Mouse (Mus musculus) heart, adult 8-10 months (tissue): ENCODE measurements around the gene Gja5. TPM values are rescaled to one million over a fixed set of nuclear protein-coding genes. Genes with fewer than 3 reads are reported as not detected.
"Not testable (repeated sequence)": the region's sequence is repeated elsewhere in the genome, so short reads cannot be mapped to it uniquely, and the experiment has no call there.

Source experiments
- DNase-seq: peaks from one replicate; pipeline ENCODE4 v3.0.0; 2022; ENCODE audit warnings: low spot score
- total RNA-seq, 4 experiments: library from RNA; stranded (reverse); gene quantifications; 2 replicates each; pipeline ENCODE4 v1.2.4; 2022

Gene Gja5
- total RNA-seq, 4 experiments from 2014 or later: 16.6 to 20.9 (median 17.2) TPM

DNA sequence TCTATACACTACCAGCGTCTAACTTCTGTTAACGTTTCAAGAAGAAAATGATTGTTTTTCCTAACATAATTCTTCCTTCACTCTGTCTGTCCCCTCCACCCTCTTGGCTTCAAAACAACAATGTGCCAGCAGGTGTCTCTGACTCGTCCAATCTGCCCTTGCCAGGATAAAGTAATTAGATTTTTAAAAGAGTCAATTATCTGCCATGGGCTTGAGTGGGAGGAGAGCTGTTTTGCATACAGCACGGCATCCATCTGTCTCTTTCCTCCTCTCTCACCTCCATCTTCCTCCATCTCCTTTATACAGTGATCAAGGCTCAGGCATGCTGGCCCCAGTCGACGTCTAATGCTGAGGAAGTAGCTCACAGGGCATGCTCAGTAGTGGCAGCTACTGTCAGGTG, 132.6 kb downstream of the Gja5 start:
- no peak for DNase-seq

DNA sequence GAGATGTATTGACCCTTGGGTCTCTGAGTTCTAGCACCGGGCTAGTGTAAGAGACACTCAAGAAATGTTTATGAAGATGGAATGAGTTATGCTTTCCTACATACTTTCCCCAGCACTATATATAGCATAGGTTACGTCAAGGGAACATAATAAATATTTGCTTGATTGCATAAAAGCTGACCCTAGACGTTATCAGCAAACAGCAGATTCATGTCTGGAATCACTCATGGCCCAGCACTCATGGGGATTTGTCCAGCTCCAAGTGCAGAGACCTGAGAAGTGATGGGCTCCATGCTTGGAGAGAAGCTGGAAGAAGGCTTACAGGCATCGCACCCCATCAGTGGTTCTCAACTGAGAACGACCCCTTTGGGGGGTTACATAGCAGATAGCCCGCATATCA, 135.2 kb downstream of the Gja5 start:
- no peak for DNase-seq

DNA sequence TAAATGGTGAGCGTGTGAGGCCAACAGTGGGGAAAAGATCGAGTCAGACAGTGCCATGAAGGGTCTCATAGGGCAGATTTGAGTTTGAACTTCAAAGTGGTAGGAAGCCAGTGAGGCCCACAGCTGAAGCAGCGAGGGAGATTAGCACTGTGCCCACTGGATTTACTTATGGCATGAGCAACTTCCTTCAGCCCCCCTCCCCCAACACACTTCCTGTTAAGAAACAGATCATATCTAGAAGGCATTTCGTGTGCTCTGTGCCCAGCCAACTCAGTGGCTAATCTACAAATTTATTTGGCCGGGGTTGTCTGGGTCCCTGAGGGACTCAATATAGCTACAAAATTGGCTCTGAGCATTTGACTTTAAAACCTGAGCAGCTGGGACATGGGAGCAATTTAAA, 139.7 kb downstream of the Gja5 start:
- DNase-seq: no peak

DNA sequence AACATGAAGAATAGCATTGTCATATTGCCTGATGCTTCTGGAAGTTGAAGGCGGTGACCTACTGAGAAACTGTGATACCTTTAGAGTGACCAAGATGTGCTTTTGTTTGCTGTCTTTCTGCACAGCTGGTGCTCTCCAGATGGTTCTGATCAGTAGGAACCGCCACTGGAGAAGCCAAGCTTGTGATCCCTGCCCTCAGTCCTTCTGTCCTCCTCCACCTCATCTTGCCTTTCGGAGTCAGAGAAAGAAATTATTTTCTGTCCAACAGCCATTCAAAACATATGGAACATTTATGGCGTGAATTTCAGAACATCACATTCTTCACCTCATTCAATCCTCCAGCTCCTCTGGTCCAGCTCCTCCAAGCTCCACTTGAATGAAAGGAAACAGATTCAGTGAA, 143.3 kb downstream of the Gja5 start:
- no peak for DNase-seq

DNA sequence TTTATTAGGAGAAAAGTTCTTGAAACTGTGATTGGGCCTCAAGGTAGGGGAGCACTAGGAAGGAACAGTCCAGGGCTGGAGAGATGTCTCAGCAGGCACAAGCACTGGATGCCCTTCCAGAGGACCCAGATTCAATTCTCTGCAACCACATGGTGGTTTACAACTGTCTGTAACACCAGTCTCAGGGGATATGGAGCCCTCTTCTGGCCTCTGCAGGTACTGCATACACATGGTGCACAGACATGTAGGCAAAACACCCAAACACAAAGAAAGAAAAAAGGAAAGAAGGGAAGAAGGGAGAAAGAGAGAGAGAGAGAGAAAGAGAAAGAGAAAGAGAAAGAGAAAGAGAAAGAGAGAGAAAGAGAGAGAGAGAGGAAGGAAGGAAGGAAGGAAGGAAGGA, 143.9 kb downstream of the Gja5 start:
- DNase-seq: no peak

DNA sequence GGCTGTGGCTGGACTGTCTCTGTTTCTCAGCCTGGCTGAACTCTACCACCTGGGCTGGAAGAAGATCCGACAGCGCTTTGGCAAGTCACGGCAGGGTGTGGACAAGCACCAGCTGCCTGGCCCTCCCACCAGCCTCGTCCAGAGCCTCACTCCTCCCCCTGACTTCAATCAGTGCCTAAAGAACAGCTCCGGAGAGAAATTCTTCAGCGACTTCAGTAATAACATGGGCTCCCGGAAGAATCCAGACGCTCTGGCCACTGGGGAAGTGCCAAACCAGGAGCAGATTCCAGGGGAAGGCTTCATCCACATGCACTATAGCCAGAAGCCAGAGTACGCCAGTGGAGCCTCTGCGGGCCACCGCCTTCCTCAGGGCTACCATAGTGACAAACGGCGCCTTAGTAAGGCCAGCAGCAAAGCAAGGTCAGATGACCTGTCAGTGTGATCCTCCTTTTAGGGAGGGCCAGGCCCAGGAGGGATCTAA, 146.8 kb downstream of the Gja5 start:
- DNase-seq: no peak

DNA sequence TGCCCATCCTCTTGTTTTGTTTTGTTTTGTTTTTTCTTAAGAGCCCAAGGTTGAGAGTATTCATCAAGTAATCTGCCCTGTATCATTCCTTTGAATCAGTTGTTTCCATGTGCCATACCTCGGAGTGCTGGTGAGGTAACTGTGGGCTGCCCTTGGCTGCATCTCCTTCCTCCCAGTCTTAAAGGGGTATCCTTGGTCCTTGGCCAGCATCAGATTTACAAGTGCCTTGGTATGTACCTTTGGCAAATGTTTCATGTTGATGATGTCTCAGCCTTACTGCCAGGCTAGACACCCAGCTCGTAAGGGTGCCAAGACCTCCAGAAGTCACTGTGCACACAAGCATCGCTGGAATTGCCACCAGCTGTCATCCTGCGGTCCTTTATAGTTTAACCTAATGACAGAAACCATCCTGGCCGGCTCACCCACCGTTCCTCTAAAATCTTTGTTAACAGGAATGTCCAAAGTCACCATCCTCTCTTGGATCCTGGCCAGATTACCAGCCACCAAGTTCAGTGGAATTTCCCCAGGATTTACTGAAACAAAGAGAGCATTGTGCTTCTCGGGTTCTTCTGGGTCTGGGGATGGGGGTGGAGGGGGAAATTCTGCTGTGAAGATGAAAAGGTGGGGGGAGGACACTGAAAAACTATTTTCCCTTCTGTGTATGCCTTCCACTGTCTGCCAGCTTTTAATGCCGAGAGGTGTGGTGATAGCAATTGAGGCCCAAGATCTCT, 147.7 kb downstream of the Gja5 start:
- DNase-seq: no peak

DNA sequence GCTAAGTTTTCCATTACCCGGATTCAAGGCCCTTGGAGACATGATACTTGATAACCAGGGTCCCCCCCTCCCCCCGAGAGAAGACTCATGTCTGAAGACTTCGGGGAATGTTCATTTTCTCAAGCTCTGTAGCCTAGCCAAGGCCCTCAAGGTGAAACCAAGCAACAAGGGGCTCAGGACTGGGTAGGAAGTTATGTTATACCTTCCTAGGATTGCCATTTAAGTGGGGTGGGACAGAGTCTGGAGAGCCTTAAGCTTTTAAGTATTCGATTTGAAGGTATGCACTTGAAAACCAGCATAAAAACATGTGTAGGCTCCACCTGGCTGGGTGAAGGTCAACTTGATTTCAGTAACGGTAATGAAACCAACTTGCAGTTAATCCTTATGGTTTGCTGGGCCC, 154.2 kb downstream of the Gja5 start:
- DNase-seq: no peak

DNA sequence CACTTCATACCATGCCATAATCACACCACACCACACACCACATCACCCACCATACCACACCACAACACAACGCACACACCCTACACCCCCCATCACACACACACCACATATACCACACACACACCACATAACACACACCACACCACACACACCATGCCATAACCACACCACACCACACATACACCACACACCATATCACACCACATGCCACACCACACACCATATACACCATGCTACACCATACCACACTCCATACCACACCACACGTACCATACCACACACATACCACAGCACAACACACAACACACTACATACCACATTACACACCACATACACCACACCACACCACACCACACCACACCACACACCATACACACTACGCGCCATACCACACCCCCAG, 155.6 kb downstream of the Gja5 start:
- no peak for DNase-seq

DNA sequence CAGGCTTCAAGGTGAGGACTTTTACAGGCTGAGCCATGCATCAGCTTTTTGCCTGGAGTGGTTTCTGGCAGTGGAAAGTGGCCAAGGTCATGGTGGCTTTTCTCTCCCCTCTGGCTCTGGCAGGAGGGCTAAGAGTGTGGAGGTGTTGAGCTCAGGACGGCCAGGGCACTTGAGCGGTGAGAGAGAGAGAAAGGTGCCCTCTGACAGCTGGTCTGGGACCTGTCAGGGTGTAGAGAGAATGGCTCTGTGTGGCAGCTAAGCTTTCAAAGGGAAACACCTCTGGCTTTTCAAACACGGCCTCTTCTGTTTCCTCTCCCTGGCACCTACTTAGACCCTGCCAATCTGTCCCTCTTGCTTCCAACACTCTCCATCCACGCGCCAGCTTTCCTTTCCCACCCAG, 158.3 kb downstream of the Gja5 start:
- DNase-seq: peak; percentile 47

DNA sequence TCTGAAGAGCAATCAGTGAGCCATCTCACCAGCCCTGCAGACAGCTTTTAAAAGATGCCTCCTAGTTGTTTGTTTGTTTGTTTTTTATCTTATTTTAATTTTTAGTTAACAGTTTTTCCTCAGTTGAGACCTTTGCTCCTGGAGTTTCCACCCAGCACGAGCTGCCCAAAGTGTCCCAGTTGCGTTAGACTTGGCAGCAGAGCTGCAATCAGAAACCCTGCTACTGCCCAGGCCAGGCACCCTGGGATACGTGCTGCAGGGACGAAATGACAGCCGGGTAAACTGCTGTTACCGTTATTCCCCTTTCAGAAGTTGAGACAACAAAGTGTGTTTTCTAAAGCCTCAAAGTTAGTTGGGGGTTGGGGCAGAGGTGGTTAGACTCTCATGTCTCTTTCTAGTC, 159.6 kb downstream of the Gja5 start:
- no peak for DNase-seq

DNA sequence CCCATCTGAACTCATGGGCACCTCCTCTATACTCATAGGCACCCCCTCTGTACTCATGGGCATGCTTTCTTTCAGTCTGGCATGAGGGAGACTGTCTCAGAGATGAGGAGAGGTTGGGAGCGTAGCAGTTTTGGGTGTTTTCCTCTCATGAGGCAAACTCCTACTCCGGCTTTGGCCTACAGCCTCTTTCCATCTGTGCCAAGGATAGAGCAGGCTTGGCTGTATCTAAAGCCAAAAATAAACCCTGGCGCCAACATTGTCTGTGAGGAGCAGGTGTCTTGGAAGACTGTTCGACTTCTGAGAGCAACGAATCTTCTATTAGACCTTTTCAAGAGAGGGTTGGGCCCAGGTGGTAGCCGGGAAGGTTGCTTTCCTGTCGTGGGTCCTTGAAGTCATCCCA, 165.1 kb downstream of the Gja5 start:
- not testable (repeated sequence) for DNase-seq

DNA sequence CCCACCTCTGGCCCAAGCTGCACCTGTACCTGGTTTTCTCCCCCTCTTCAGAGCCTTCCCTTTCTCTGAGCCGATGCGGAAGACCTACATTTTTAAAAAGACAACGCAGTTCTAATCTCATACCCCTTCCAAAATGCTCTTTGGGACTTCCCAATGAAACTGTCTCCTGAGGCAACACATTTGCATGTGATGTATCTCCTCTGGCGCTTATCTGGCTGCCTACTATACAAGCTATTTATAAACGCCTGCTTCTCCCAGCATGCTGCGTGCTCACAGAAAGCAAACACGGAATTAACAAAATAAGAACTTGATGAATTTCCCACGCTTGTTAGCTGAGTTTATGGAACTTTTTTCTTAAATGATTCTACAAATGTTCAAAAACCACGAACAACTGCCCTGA, 167.4 kb downstream of the Gja5 start:
- not testable (repeated sequence) for DNase-seq

DNA sequence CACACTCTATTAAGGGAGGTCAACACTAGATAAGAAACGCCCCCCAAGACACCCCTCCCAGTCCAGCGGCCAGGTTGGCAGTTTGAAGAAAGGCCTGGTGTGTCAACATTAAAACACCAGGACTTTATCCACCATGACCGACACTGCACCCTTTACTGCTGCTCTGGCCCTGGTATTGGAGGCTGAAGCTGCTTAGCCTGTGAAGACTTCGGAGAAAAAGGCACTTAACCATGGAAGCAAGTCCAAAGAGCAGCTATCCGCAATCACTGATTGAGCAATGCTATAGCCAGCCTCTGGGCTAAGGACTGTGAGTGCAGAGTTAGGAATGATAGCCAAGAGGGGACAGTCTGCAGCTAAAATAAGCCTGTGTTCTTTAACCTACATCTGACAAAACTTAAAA, 167.9 kb downstream of the Gja5 start:
- not testable (repeated sequence) for DNase-seq

DNA sequence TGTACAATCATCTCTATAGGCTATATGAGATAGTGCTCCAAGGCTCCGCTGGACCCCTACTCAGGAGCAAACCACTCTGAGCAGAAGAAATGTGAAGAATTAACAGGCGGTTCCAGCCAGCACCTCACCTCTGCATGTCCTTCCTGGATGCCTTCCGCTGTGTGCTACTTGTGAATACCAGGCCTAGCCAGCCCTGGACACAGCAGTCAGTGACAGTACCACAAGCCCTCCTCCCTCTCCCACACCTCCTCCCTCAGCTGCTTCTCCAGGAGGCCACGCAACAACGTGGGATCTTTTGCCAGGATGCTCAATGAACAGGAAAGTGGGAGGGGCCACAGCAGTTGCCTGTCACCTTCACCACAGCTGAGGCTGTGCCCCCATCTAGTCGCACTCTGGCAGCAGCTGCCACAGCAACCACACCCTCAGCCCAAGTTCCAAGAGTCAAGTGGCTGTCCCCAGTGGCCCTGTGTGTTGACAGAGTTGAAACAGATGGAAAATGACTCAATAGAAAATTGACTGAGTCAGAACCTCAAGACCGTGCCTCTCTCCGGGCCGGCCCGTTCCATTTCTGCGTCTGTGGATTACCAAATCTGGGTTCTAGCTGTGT, 171.4 kb downstream of the Gja5 start:
- DNase-seq: not testable (repeated sequence)

DNA sequence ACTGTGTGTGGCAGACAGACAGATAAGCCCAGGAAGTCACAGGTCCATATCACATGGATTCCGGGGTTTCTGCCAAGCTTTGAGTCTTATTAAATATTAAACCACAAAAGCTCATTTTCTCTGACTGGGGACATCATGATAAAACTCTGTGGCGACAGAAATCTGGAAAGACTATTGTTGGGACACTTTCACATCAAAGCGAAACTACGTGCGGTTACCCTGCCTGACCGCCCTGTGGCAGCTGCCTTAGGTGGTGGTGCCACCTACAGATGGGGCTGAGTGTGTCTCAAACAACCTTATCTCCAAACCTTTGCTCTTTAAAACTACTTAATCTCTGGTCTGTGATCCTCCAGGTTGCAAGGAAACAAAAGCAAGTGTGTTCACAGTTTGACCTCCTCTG, 171.9 kb downstream of the Gja5 start:
- DNase-seq: peak; percentile 37

DNA sequence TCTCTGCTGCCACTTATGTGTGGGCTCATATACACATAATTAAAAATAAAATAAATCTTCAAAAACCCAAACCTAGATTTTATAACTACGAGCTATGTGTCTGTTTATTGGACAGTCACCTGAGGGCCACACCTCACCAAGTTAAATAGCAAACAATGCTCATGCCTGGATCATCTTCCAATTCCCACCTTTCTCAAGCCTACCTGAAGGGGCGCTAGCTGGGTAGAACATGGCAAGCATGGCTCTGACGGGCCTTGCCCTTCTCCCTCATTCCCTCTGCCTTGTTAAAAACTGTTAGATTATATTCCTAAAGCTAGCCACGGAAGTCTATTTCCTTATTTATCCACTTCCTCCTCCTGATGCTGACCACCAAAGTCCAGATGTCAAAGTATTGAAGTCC, 173.9 kb downstream of the Gja5 start:
- DNase-seq: no peak

DNA sequence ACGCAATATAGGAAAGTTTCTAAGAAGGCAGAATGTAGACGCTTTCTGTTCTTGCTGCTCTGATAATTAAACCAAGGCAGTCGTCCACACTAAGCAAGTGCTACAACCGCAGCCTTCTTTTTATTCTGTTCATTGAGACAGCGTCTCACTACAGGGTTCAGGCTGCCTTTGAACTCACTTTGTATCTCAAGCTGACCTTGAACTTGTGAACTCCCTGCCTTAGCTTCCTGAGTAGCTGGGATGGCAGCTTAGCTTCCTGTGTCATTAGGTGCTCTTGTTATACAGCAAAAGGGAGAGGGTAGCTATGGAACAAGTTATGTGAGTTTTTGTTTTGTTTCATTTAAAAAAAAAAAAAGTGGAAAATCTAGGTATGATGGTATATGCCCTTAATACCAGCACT, 177.7 kb downstream of the Gja5 start:
- DNase-seq: no peak

DNA sequence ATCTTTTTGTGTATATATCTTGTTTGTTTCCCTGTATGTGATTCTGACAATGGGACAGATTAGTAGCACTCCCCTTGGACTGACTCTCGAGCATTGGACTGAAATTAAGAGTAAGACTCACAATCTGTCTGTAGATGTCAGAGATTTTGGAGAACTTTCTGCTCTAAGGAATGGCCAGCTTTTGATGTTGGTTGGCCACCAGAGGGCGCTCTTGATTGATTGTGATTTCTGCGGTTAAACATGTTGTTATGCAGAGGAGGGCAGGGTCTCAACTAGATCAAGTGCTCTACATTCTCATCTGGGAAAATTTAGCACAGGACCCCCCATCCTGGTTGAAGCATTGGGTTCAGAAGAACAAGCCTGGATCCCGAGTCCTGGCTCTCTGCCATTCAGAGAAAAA, 182.8 kb downstream of the Gja5 start:
- DNase-seq: no peak

DNA sequence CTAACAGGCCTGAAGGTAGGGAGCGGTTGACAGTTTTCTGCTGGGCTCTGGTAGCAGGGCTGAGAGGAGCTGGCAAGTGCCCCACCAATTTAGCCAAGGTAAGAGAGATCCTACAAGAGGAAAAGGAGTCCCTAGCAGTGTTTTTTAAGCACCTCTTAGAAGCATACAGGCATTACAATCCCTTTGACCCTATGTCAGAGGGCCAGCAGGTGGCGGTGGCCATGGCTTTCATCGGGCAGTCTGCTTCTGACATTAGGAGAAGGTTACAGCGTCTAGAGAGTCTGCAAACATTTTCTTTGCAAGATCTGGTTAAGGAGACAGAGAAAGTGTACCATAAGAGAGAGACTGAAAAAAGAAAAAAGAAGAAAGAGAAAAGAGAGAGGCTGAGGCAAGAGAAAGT, 183.8 kb downstream of the Gja5 start:
- not testable (repeated sequence) for DNase-seq

DNA sequence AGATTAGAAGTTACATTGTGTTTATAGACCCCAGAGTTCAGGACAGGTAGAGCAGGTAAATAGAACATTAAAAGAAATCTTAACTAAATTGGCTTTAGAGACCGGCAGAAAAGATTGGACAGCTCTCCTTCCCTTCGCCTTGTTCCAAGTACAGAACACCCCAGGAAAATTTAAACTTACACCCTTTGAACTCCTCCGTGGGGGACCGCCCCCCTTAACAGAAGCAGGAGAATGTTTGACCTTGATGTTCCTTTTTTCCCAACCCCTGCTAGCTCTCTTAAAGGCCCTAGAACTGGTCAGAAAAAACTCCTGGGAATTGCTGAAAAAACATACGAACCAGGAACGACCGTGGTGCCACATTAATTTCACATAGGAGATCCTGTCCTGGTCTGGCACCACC, 187.5 kb downstream of the Gja5 start:
- DNase-seq: not testable (repeated sequence)

DNA sequence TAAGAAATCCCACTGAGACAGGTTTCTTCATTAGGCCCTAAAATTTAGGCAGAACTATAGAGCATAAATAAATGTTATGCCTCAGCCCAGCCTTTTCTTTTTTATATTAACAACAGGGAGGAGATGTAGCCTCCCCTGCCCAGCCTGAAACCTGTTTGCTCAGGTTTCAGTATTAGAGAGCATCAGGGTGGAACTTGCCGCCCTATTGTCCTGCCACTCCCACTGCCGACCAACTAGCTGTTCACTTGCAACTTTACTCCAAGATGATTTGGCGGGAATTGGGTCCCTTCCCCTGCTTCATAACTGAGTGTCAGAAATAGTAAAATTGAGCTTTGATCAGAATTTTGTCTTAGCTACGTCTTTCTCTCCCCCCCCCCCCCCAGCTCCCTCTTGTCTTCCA, 192.2 kb downstream of the Gja5 start:
- not testable (repeated sequence) for DNase-seq

DNA sequence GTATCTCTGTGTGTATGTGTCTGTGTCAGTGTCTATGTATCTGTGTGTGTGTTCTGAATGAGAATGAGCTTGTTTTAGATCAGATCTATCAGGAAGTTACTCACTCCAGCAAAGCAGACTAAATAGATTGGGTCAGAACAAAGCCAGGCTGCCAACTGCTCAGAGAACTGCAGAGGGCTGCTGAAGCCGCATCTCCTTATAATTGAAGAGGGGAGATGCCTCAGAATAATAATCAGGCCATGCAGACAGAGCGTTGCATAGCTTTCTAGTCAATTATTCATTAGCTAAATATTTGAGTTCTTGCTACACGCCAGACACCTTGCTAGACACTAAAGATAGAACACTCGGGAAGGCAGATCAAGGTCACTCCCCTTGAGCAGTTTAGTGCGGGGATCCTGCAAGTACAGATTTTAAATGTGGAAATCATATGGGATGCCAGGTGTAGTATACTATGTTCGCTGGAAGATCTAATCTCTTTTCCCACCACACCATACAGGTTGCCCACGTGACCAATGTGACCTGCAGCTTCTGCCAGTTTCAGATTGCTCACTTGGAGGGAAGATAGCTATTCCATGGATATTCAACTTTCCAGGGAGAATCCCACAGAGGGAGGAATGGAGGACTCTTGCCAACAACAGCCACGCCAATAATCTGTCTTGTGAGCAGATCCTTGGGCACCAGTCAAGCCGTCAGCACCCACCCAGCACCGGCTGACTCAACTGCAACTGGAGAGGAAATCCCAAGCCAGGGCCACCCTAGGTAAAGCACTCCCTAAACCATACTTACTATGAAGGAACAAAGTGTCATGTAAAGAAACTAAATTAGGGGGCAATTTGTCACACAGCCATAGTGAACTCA, 196.5 kb downstream of the Gja5 start:
- peak; percentile 10 for DNase-seq
